Mouse (Mus musculus) gastrocnemius, postnatal 25 days (tissue): ENCODE measurements at regions not wholly inside any gene's neighbourhood (a gene's known extent, or its start where the extent isn't known, plus 50 kb on each side); places are given as distances from the start of the nearest gene placed in this dataset.
A peak's percentile ranks its signal among the peaks of the same experiment; 100 is the strongest.
"Not testable (repeated sequence)": the region's sequence is repeated elsewhere in the genome, so short reads cannot be mapped to it uniquely, and the experiment has no call there.

ENCODE experiments used
- DNase-seq: peaks from one replicate; pipeline ENCODE4 v3.0.0; 2022

- no peak for DNase-seq
These were observed 366.5 kb upstream of the Grid2 start for GRCm38 (mm10) chr6:62889194-62889593.

- DNase-seq: no peak
These were observed 342.9 kb upstream of the Grid2 start for GRCm38 (mm10) chr6:62912758-62913157.

- DNase-seq: not testable (repeated sequence)
These were observed 338.6 kb upstream of the Grid2 start for GRCm38 (mm10) chr6:62917059-62917458.

GRCm38 (mm10) chr6:62917956-62918355 is 337.7 kb upstream of the Grid2 start:
- no peak for DNase-seq

- DNase-seq: peak; percentile 8
These were observed 336.6 kb upstream of the Grid2 start for GRCm38 (mm10) chr6:62919092-62919491.
